Mouse (Mus musculus): ENCODE measurements around the gene Slc5a10.

- TF ChIP-seq CTCF (IDR thresholded peaks at IDR 0.05; ENCODE audit: control insufficient read depth, insufficient read depth, insufficient read length) (no peak), FOSL1 (IDR thresholded peaks at IDR 0.05; ENCODE audit: insufficient read depth, low read length, poor library complexity, severe bottlenecking) (no peak), MYOD1 (IDR thresholded peaks at IDR 0.05; ENCODE audit: control insufficient read depth, insufficient read length, low read depth) (no peak)
Measured at GRCm38 (mm10) chr11:61660806-61661392, 59.7 kb downstream of the Slc5a10 start.
